Mouse (Mus musculus): ENCODE results near the gene Rp2.

Rp2 gene

DNA sequence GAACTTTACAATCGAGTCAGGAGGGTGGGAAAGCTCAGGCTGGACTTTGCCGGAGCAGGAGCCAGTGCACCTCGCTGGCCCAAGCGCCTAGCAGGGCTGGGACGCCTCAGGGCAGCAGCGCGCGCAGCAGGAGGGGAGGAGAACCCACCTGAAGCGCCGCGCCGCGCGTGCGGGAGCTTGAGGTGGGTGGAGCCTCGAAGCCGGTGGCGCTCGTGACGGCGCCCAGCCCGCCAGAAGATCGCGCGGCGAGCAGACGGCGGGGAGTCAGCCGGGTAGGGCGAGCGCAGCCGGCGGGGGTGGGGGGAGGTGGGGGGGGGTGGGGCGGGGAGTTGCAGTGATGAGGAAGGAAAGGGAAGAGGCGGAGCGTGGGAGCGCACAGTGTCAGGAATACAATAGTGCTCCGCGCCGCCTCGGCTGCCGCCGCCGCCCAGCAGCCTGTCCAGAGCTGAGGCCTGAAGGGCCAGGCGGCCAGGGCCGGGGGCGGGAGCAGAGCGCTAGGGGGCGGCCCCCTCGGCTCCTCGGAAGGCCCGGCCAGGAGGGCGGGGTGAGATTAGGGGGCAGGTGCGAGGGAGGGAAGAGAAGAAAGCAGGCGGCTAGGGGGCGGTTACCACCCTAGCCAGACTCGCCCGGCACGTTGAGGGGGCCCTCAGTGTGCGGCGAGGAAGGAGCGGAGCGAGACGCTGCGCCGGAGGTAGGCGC, 61.0 kb downstream of the Rp2 start, which contains the start of gene Jade3:
Gene Jade3, plus strand, starts transcription at position 549 of the 699 bp plus-strand sequence.
- DNase-seq (ENCODE audit: low spot score): peak; percentile 85

DNA sequence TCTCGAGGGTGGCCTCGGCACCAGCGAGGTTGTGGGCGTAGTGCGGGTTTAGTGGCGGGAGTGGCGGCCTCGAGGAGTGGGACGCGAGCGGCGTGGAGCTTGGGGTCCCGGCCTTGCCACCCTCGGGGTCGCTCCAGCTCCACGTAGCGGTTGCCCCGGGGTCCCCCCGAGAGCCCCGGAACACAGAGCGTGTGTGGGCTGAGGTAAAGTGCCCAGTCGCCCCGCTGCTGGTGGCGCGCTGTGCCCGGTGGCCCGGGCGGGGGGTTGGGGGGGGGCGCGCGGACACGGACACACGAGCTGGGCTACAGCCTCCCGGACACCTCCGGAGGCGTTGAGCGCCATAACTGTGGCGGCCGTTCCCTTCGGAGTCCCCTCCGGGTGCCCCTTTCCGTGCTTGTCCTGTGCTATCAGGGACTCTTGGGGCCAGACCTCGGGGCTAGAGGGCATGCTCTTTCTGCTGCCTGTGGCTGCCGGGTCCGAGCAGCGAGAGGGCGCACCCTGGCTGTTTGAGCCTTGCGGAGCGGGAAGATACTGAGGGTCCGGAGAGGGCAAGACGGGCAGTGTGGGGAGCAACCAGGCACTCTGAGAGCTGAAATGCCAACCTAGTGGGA, 61.7 kb downstream of the Rp2 start:
- DNase-seq (ENCODE audit: low spot score): peak; percentile 44

Measured in ovary, postnatal 36 days (tissue).